Mouse (Mus musculus) E14TG2a.4 (cell line): ENCODE data around the gene Znrf4.

Source experiments
- CTCF ChIP-seq: conservative IDR thresholded peaks from 2 replicates; pipeline ENCODE4 v1.5.1; 2014; ENCODE audit warnings: low read length
- NANOG ChIP-seq: IDR thresholded peaks from 2 replicates; pipeline ENCODE4 v1.6.1; 2014; ENCODE audit warnings: borderline replicate concordance, low read length, mixed read lengths
- POU5F1 ChIP-seq: IDR thresholded peaks from 2 replicates; pipeline ENCODE4 v1.6.1; 2014; ENCODE audit warnings: low read length, borderline replicate concordance

DNA sequence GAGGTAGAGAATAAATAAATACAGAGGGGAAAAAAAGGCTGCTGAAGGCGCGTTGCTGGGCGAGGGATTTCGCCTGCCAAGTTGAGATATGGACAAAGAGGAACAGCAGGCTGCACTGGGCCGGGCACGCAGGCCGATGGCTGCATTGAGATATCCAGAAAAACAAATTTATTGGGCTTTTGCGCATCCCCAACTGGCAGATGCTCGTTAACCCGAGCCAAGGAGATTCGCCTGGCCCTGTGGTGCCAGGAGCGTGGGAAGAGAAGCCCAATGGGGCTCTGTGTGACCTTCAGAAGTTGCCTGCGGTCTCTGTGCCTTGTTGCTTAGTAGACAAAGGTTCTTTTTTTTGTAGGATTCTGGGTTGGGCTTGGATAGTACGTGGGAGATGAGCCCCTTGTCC is 24.0 kb upstream of the Znrf4 start:
- no peak for TF ChIP-seq CTCF
- no peak for TF ChIP-seq NANOG
- no peak for TF ChIP-seq POU5F1
